Mouse (Mus musculus): ENCODE data around the gene Bahcc1. TPM values are rescaled to one million over a fixed set of nuclear protein-coding genes. Genes with fewer than 3 reads are reported as not detected.

The Bahcc1 gene
- polyA plus RNA-seq, 1 experiment from 2014 or later, result 24.9 TPM

DNA sequence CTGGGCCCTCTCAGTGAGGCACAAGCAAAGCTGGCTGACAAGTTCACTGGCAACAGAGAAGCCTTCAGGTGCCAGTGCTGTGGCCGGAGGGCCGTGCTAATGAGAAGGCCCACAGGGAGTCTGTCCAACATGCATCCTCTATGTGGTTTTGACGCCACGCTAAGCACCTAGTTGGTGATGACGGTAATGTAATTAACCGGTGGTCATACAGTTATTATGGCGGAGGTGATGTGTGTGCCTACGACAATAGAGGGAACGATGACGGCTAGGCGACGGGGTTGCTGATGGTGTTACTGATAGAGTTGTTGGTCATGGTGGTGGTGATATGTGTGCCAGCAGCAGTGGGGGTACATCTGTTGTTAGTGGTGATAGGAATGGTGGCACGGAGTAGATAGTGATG, 25.2 kb downstream of the Bahcc1 start:
- Histone ChIP-seq H3K27me3 (ENCODE audit: control insufficient read depth, insufficient read depth, low read length) (no peaks in the 10 kb centered on the region), H3K4me3 (ENCODE audit: low read depth, low read length) (no peak overlapping the region), H3K9ac (ENCODE audit: low read length) (no peak overlapping the region), H3K4me2 (ENCODE audit: low read depth, severe bottlenecking) (0 out of 2 replicates have a peak overlapping the region, but pooled peaks have one; percentile 7), H3K4me1 (ENCODE audit: control insufficient read depth, insufficient read depth, low read length) (peaks cover 88% of the 10 kb centered on the region), H3K9me3 (ENCODE audit: control insufficient read depth, low read length) (no peaks in the 10 kb centered on the region), H3K27ac (replicated peaks; ENCODE audit: low read depth, low read length) (no peak overlapping the region), H3K36me3 (ENCODE audit: control insufficient read depth, insufficient read depth, low read length) (peaks cover 4% of the 10 kb centered on the region)
- DNase-seq (ENCODE audit: low spot score) (no peak), ATAC-seq (ENCODE audit: insufficient number of reproducible peaks, low FRiP score, low TSS enrichment, low read depth) (no peak)
- 96% methylated on average over 13 of the region's 13 CpGs for WGBS

DNA sequence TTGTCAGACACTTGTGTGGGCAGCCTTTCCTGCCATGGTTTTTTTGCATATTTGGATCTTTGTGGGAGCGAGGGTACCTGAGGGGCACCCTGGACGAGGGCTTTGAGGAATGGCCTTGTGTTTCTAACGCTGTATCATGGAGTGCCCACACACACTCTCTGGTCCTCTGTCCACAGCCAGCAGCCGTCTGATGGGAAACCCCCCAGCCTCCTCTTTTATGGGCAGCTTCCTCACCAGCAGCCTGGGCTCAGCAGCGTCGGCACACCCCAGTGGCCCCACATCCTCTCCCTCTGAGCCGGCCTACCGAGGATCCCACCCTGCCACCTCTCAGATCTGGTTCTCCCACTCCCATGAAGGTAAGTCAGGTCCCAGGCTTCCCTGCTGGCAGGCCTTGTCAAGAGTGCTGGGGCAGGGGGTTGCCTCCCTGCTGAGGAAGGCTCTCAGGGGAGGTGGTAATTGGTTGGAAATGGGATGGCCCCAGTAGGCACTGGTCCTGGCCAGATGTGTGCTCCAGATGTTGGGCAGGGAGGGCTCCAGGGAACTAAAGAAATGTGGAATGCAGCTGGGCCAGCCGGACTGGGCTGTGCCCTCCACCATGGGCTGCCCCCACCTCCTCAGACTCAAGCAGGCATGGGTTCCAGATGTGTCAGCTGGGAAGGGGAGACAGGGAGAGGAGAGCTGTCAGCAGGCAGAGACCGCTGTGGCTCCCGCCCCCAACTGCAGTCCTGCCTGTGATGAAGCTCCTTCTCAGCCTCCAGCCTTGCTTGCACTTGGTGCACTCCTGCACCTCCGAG, 26.3 kb downstream of the Bahcc1 start:
- H3K9ac ChIP-seq (ENCODE audit: low read length), result no peak overlapping the region
- no peaks in the 10 kb centered on the region for H3K27me3 ChIP-seq (ENCODE audit: control insufficient read depth, insufficient read depth, low read length)
- ATAC-seq (ENCODE audit: insufficient number of reproducible peaks, low FRiP score, low TSS enrichment, low read depth) (peak; percentile 66), DNase-seq (ENCODE audit: low spot score) (peak; percentile 84)
- H3K4me3 ChIP-seq (ENCODE audit: low read depth, low read length), result no peak overlapping the region
- no peak overlapping the region for H3K4me2 ChIP-seq (ENCODE audit: low read depth, severe bottlenecking)
- peak overlapping the region; percentile 36 for H3K27ac ChIP-seq (replicated peaks; ENCODE audit: low read depth, low read length)
- WGBS, result 22% methylated on average over 12 of the region's 12 CpGs
- no peaks in the 10 kb centered on the region for H3K9me3 ChIP-seq (ENCODE audit: control insufficient read depth, low read length)
- H3K36me3 ChIP-seq (ENCODE audit: control insufficient read depth, insufficient read depth, low read length), result peaks cover 4% of the 10 kb centered on the region
- H3K4me1 ChIP-seq (ENCODE audit: control insufficient read depth, insufficient read depth, low read length), result peaks cover 89% of the 10 kb centered on the region

DNA sequence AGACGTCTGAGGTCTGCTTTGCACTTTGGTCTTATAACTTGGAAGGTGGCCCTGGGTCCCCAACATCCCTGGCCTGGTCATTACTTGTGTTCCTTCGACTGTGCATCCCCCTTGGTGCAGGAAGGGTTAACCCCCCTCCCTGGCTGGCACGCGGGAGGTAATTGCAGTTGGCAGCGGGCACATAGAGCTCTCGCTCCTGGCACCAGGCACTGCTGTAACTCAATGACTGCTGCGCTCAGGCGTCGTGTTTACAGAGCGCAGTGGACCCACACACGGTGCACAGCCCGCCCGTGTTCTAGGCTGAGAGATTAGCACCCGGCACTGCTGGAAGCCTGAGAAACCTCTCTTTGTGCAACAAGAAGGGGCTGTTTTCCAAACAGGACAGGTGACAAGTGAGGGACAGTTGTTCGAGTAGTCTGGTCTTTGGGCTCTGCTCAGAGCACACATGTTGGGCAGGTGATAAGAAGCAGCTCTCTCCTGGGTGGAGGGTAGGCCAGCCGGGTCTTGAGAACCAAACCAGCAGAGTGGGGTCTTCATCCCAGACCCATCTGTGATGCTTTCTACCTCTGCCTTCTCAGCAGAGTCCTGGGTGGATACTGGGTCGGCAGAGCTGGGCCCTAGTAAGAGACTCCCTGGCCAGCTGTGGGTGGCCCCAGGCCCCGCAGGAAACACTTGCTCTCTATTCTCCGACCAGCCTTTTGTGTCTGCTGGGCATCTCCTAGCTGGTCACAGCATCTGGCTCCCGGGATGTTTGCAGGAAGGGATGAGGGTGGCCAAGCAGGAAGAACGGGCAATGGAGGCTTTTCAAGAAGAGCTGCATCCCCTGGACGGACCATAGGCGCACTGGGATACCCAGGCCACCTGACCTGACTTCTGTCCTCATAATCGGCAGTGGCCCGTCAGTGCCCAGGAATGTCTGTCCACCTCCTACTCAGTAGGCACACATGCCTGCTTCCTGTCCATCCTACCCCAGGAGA, 27.3 kb downstream of the Bahcc1 start:
- Histone ChIP-seq H3K4me1 (ENCODE audit: control insufficient read depth, insufficient read depth, low read length) (peaks cover 89% of the 10 kb centered on the region), H3K4me3 (ENCODE audit: low read depth, low read length) (no peak overlapping the region), H3K9ac (ENCODE audit: low read length) (no peak overlapping the region), H3K27ac (replicated peaks; ENCODE audit: low read depth, low read length) (peak overlapping the region; percentile 36; the same call in 1 of the 2 replicates), H3K4me2 (ENCODE audit: low read depth, severe bottlenecking) (no peak overlapping the region), H3K9me3 (ENCODE audit: control insufficient read depth, low read length) (no peaks in the 10 kb centered on the region), H3K36me3 (ENCODE audit: control insufficient read depth, insufficient read depth, low read length) (peaks cover 4% of the 10 kb centered on the region), H3K27me3 (ENCODE audit: control insufficient read depth, insufficient read depth, low read length) (no peaks in the 10 kb centered on the region)
- 74% methylated on average over 25 of the region's 25 CpGs for WGBS
- ATAC-seq (ENCODE audit: insufficient number of reproducible peaks, low FRiP score, low TSS enrichment, low read depth) (no peak), DNase-seq (ENCODE audit: low spot score) (no peak)

DNA sequence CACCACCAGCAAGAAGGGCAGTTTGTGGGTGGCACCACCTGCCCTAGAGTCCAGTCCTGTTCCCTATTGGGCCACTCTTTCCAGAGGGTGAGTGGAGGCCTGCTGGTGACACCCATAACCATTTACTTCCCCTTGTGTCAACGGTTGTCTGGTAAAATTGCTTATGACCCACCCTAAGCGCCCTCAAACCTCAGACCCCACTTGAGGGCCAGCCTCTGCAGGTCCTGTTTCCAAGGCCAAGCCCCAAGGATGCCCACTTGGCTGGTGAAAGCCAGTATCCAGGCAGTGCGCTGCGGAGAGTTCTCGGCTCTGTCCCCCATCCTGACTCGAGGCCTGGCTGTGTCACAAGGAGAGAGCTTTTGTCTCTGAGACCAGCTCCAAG, 28.0 kb downstream of the Bahcc1 start:
- ATAC-seq (ENCODE audit: insufficient number of reproducible peaks, low FRiP score, low TSS enrichment, low read depth), result no peak
- no peak overlapping the region for H3K4me2 ChIP-seq (ENCODE audit: low read depth, severe bottlenecking)
- peaks cover 89% of the 10 kb centered on the region for H3K4me1 ChIP-seq (ENCODE audit: control insufficient read depth, insufficient read depth, low read length)
- H3K27ac ChIP-seq (replicated peaks; ENCODE audit: low read depth, low read length), result no peak overlapping the region
- 88% methylated on average over 6 of the region's 6 CpGs for WGBS
- H3K36me3 ChIP-seq (ENCODE audit: control insufficient read depth, insufficient read depth, low read length), result peaks cover 4% of the 10 kb centered on the region
- H3K9me3 ChIP-seq (ENCODE audit: control insufficient read depth, low read length), result no peaks in the 10 kb centered on the region
- no peak for DNase-seq (ENCODE audit: low spot score)
- no peak overlapping the region for H3K4me3 ChIP-seq (ENCODE audit: low read depth, low read length)
- H3K27me3 ChIP-seq (ENCODE audit: control insufficient read depth, insufficient read depth, low read length), result no peaks in the 10 kb centered on the region
- H3K9ac ChIP-seq (ENCODE audit: low read length), result no peak overlapping the region

DNA sequence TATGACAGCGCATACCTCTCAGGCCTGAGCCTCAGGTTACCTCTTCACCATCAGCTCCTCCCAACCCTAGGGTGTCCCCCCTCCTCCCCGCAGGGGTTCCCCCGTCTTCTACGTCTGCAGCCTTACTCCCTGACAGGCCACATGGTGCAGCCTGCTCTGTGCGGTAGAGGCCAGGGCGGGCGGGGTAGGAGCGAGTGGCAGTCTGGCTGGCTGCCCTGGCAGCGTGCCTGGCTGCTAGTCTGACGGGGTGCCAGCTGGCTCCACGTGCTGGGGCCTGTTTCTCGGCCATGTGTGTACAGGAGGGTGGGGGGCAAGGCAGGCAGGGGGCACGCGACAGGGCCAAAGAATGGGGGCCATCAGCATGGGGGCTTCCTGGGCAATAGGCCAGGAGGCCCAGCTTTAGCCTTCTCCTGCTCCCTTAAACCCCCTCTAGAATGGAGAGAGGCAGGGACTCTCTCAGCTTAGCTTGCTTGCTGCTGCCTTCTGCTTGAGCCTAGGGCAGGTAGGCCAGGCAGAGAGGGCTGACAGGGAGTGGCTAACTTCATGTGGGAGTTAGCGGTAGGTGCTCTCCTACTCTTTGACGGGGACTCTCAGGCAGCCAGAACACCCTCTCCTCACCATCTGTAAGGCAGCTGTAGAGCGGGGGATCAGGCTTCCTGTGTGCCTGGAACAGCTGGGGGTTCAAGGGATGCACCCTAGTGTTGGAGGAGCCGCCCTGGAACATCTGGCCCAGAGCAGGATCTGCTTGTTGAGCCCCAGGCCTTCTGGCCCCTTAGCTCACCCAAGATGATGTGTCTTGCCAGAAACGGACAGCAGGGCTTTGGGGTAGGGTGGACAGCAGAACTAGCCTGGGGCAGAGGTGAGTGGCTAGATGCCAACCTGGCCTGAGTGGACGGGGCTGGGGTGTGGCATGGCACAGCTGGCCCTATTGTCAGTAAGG, 28.9 kb downstream of the Bahcc1 start:
- H3K4me2 ChIP-seq (ENCODE audit: low read depth, severe bottlenecking), result peak overlapping the region; percentile 2; the same call in 1 of the 2 replicates
- H3K9ac ChIP-seq (ENCODE audit: low read length), result 0 out of 2 replicates have a peak overlapping the region, but pooled peaks have one; percentile 27
- H3K27ac ChIP-seq (replicated peaks; ENCODE audit: low read depth, low read length), result peak overlapping the region; percentile 42
- peaks cover 89% of the 10 kb centered on the region for H3K4me1 ChIP-seq (ENCODE audit: control insufficient read depth, insufficient read depth, low read length)
- DNase-seq (ENCODE audit: low spot score) (peak; percentile 49), ATAC-seq (ENCODE audit: insufficient number of reproducible peaks, low FRiP score, low TSS enrichment, low read depth) (no peak)
- H3K36me3 ChIP-seq (ENCODE audit: control insufficient read depth, insufficient read depth, low read length), result peaks cover 4% of the 10 kb centered on the region
- H3K9me3 ChIP-seq (ENCODE audit: control insufficient read depth, low read length), result no peaks in the 10 kb centered on the region
- no peak overlapping the region for H3K4me3 ChIP-seq (ENCODE audit: low read depth, low read length)
- no peaks in the 10 kb centered on the region for H3K27me3 ChIP-seq (ENCODE audit: control insufficient read depth, insufficient read depth, low read length)
- WGBS, result 49% methylated on average over 20 of the region's 20 CpGs

DNA sequence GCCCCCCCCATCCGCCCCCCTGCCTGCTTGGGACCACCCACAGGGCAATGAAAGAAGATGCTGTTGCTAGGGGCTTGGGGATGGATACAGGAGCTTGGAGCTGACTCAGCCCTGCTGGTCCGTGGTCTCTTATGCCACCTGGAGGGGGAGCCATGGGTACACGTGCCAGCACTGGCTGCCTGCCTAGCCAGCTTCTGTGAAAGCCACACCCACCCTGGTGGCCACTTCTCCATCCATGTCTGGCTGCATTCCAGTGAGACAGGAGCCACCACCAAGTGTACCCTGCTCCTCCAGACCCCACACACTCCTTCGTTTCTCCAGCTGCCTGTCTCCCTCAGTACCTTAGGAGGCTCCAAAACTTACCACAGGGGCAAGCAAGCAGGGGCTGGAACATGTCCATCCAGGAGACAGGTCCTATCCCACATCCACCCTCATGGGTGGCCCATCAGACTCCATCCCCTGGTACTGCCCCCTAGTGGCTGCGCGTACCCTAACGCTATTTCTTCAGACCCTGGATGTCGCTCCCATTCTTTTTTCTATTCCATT, 29.7 kb downstream of the Bahcc1 start:
- WGBS, result 37% methylated on average over 8 of the region's 8 CpGs
- no peaks in the 10 kb centered on the region for H3K9me3 ChIP-seq (ENCODE audit: control insufficient read depth, low read length)
- peak overlapping the region; percentile 42 for H3K27ac ChIP-seq (replicated peaks; ENCODE audit: low read depth, low read length)
- 0 out of 2 replicates have a peak overlapping the region, but pooled peaks have one; percentile 27 for H3K9ac ChIP-seq (ENCODE audit: low read length)
- H3K4me2 ChIP-seq (ENCODE audit: low read depth, severe bottlenecking), result no peak overlapping the region; the same call in 1 of the 2 replicates
- DNase-seq (ENCODE audit: low spot score), result peak; percentile 80
- H3K4me1 ChIP-seq (ENCODE audit: control insufficient read depth, insufficient read depth, low read length), result peaks cover 89% of the 10 kb centered on the region
- no peak for ATAC-seq (ENCODE audit: insufficient number of reproducible peaks, low FRiP score, low TSS enrichment, low read depth)
- H3K36me3 ChIP-seq (ENCODE audit: control insufficient read depth, insufficient read depth, low read length), result peaks cover 4% of the 10 kb centered on the region
- H3K4me3 ChIP-seq (ENCODE audit: low read depth, low read length), result no peak overlapping the region
- H3K27me3 ChIP-seq (ENCODE audit: control insufficient read depth, insufficient read depth, low read length), result no peaks in the 10 kb centered on the region

DNA sequence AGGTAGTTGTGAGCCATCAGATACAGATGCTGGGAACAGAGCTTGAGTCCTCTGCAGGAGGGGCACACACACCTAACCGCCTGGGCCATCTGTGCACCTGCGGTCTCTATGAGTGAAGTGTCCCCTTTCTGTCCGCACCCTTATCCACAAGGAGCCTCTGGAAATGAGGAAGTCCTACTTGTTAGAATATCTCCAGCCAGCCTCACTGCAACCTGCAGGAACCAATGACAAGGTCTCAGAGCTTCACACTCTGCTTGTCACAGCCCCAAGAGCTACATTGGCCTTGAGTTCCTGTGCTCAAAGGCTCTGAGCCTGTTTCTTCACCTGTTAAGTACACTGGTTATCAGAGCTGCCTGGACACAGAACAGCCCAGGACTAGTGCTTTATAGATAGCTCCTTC, 30.4 kb downstream of the Bahcc1 start:
- DNase-seq (ENCODE audit: low spot score), result no peak
- no peaks in the 10 kb centered on the region for H3K27me3 ChIP-seq (ENCODE audit: control insufficient read depth, insufficient read depth, low read length)
- peaks cover 91% of the 10 kb centered on the region for H3K4me1 ChIP-seq (ENCODE audit: control insufficient read depth, insufficient read depth, low read length)
- no peak overlapping the region for H3K4me3 ChIP-seq (ENCODE audit: low read depth, low read length)
- peaks cover 8% of the 10 kb centered on the region for H3K36me3 ChIP-seq (ENCODE audit: control insufficient read depth, insufficient read depth, low read length)
- no peak for ATAC-seq (ENCODE audit: insufficient number of reproducible peaks, low FRiP score, low TSS enrichment, low read depth)
- no peaks in the 10 kb centered on the region for H3K9me3 ChIP-seq (ENCODE audit: control insufficient read depth, low read length)
- H3K27ac ChIP-seq (replicated peaks; ENCODE audit: low read depth, low read length), result no peak overlapping the region
- no peak overlapping the region for H3K9ac ChIP-seq (ENCODE audit: low read length)
- H3K4me2 ChIP-seq (ENCODE audit: low read depth, severe bottlenecking), result no peak overlapping the region
- WGBS, result 90% methylated on average over 3 of the region's 3 CpGs
